Mouse (Mus musculus) frontal cortex, adult 2 months (tissue): ENCODE results near the gene Prickle1. TPM values are rescaled to one million over a fixed set of nuclear protein-coding genes. Genes with fewer than 3 reads are reported as not detected.

Source experiments
- DNase-seq, 2 experiments: peaks; one replicate each; pipeline ENCODE4 v3.0.0; 2022; ENCODE audit warnings: low spot score in 1 of 2; ENCODE audit errors: extremely low spot score in 1 of 2
- polyA plus RNA-seq: library from polyadenylated mRNA; depleted of rRNA; stranded (reverse); fragments of >200 nt; gene quantifications from 2 replicates; pipeline ENCODE4 v1.2.3, GENCODE M21; 2012

Gene Prickle1
- polyA plus RNA-seq, 1 experiment: 39.9 TPM

DNA sequence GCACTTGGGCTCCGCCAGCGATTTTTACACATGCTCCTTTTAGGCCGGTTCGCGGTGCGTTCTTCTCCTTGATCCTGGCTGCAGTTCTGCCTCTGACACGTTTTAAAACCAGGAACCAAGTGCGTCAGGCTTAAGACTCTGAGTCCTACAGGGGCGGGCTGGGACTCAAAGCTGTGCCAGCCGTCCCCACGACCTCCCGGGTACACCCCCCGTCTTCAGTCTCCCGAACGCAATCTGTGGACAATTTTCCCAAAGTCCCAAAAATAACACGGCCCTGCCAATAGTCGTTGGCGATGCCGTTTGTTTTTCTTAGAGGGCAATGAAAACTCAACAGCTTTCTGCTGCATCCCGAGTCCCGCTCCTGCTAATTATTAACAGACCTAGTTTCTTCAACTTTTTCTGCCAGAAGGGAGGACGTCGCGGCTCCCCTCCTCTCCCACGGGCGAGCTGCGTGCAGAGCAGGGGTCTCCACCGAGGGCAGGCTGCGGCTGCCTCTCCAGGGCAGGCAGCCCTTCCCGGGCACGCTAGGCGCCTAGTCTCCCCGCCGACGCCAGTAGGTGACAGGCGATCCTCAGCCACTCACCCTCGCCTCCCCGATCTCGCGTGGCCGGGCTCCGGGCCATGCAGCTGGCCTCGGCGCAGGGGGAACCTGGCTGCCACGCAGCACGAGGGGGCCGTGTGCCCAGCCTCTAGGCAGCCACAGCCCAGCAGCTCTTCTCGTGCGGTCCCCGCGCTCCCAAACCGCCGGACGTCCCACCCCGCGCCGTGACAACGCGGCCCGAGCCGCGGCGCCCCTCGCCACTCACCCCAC is 598 bp downstream of the Prickle1 start:
- peak in 1 of 2 experiments; percentile 43 for DNase-seq

GRCm38 (mm10) chr15:93594296-93594887 is 1.3 kb downstream of the Prickle1 start:
- peak in 1 of 2 experiments; percentile 37 for DNase-seq

- DNase-seq: no peak
Observed at GRCm38 (mm10) chr15:93592596-93592995, 3.1 kb downstream of the Prickle1 start.

GRCm38 (mm10) chr15:93591831-93592321 is 3.8 kb downstream of the Prickle1 start:
- DNase-seq: peak; percentile 34 to 50

- no peak for DNase-seq
Observed at GRCm38 (mm10) chr15:93591371-93591770, 4.3 kb downstream of the Prickle1 start.

DNA sequence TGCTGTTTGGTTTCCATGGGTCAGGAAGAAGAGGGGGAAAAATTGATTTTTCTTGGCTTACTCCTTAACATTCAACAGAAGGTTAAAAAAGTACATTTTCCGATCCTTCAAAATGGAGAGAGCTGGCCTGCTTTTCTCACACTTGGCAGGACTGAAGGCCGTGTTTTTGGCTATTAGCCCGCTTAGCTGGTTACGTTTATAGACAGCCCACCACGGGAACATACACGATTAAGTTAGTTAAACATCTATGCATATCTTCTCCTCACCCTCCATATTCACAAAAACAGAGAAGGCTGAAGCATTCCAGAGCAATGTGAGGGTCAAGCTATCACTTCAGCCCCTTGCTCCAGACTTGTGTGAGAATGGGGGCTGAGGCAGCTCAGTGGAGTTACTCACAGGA is 7.3 kb downstream of the Prickle1 start:
- DNase-seq: no peak

DNA sequence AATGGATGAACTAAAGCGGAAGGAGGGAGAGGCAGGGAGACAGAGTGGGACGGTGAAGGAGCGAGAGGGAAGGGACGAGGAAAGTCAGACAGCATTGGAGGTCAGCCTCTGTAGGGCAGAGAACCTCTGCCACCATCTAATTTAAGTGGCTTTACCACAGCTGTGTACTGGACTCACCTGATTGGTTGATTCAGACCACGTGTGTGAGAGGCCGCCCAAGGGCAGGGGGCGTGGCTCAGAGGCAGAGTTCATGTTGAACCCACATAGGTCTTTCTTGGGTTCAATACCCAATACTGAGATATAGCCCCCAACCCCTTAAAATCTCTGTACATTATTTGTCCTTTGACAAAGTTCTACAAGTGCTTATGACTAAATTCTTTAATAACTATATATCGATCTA is 8.0 kb downstream of the Prickle1 start:
- DNase-seq: no peak

GRCm38 (mm10) chr15:93583051-93583450 is 12.6 kb downstream of the Prickle1 start:
- DNase-seq: no peak

DNA sequence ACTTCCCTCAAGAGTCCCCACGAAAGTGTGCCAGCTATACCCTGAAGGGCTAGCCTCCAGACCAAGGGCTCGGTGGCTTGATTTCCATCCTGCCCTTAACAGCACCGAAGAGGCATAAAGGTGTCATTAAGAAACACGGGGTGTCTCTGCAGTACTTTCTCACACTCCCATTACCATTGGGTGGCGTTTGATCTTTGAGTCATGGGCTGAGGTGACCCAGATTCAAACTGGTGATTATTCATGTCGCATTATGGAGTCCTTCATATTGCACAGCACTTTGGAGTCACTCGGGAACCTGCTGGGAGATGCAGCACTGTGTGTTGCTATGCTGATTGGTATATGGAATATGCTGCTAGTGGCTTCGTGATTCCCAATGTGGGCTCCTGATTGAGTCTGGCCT is 14.0 kb downstream of the Prickle1 start:
- DNase-seq: no peak

DNA sequence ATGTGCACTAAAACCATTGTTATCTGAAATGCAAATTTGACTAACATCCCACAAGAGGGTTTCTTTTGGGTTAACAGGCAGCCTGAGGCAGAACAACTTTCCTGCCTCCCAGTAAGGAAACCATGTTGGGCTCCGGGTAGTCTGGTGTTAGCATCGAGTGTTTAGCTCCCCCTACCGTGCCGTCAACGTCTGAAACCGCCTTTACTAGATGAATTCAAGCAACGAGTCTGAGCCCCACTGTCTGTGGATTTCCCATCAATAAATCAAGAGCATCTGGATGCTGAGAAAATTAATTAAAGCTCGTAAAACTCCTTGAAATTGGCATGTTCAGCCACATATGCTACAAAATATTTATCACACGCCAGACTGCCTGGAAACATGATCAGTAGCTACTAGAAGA is 15.8 kb downstream of the Prickle1 start:
- peak in 1 of 2 experiments; percentile 39 for DNase-seq

GRCm38 (mm10) chr15:93579100-93579499 is 16.6 kb downstream of the Prickle1 start:
- no peak for DNase-seq

DNA sequence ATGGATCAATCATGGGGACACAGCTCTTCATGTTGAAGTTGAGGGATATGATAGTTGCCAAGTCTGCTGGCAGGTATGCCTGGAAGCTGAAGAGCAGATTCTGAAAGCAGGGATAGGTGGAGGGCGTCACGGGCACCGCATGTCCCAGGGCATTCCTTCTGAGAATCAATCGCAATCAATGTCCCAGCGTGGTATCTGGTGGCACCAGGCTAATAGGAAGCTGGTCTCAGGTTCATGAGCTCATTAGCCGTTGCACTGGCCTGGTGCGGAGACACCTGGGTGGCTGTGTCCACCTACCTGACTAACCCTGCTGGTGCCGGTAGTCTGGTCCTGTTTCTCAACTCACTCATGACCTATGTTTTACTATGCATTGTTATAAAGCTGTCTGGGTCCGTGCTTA is 19.3 kb downstream of the Prickle1 start:
- DNase-seq: no peak

DNA sequence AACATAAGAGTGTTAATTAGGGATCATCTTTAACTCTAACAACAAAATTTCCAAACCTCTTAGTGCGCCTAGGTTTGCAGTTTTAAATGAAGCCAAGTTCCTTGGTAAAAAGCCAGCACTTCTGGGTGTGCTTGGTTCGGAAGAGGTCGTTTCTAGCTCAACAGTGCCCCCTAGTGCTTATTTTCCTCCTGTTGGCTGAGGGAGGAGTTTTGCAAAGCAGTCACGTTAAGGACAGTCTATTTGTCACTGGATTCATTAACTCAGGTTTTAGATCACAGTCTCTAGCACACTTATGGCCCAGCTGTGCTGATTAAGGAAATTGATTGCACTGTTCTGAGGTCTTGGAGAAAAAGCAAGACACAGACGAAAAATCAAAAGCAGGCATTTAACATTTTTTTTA is 19.8 kb downstream of the Prickle1 start:
- peak; percentile 53 to 93 for DNase-seq

GRCm38 (mm10) chr15:93572889-93573288 is 22.8 kb downstream of the Prickle1 start:
- DNase-seq: no peak

- no peak for DNase-seq
Observed at GRCm38 (mm10) chr15:93570881-93571495, 24.7 kb downstream of the Prickle1 start.

- DNase-seq: no peak
Observed at GRCm38 (mm10) chr15:93568911-93569310, 26.8 kb downstream of the Prickle1 start.

GRCm38 (mm10) chr15:93567546-93568307 is 28.0 kb downstream of the Prickle1 start:
- peak in 1 of 2 experiments; percentile 42 for DNase-seq

DNA sequence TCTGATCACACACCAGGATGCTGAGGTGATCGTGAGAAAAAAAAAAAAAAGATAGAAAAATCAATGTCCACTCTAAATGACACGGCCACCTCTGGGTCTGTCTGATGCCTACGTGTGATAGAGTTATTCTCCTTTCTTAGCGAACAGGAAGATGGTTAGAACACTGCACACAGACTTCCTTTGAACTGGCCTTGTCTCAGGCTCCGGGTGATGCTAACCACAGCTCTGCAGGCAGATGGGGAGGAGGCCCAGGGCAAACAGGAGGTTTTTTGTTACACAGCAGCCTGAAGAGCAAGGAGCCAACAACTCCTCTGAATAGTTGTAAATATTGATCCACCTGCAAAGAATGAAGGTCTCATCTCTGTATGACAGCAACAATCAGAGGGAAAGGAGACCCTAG is 32.2 kb downstream of the Prickle1 start:
- DNase-seq: no peak

GRCm38 (mm10) chr15:93561540-93561939 is 34.2 kb downstream of the Prickle1 start:
- DNase-seq: no peak

DNA sequence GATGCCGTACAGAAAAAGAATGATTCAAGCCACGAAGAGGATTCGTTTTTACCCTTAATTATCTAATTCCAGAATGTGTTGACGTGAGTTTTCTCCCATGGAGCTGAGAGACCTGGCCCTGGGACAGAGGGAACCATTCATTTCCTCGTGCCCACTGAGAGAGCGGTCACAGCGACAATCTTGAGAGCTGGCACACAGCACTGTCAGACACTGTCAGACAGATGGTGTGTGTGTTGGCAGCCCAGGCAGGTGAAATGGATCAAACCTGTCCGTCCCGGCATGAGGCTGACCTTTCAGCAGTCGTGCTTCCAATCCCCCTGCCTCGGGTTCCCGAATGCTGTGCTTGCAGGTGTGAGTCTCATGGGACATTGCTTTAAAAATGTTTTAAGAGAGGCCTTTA is 37.3 kb downstream of the Prickle1 start:
- no peak for DNase-seq

- no peak for DNase-seq
Observed at GRCm38 (mm10) chr15:93555719-93556118, 40.0 kb downstream of the Prickle1 start.
